Mouse (Mus musculus): ENCODE measurements around the gene Ip6k3. TPM values are rescaled to one million over a fixed set of nuclear protein-coding genes. Genes with fewer than 3 reads are reported as not detected.

Gene Ip6k3
- polyA plus RNA-seq, 1 experiment from 2014 or later = 0.22 TPM

DNA sequence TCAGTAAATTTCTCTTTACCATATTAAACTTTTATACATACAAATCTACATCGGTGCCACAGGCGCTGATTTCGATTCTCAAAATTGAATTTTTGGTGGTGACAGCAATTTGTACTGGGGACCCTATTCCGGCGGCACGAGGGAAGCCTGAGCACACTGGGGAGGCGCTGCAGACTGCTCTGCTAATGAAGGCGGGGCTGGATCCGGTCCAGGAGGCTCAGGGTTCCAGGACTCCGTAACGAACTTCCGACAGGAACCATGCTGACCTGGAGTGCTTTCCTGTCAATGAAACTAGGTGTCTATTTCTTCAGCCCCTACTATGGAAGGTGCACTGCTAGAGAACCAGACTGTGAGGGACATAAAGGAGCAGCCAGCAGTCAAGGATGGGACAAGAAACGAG, 38.3 kb downstream of the Ip6k3 start:
- H3K4me3 ChIP-seq (replicated peaks) = no peak overlapping the region
- no peak overlapping the region for H3K27ac ChIP-seq
- 79% methylated on average over 13 of the region's 13 CpGs for WGBS
- H3K4me1 ChIP-seq (replicated peaks) = peaks cover 85% of the 10 kb centered on the region
- no peak overlapping the region; the same call in 1 of the 2 replicates for H3K9ac ChIP-seq (replicated peaks)
- H3K27me3 ChIP-seq = 0 out of 2 replicates have a peak, but pooled peaks cover 2% of the 10 kb centered on the region
- no peak overlapping the region for H3K4me2 ChIP-seq (replicated peaks)
- ATAC-seq = no peak
- H3K36me3 ChIP-seq = peaks cover 8% of the 10 kb centered on the region
- no peaks in the 10 kb centered on the region for H3K9me3 ChIP-seq

DNA sequence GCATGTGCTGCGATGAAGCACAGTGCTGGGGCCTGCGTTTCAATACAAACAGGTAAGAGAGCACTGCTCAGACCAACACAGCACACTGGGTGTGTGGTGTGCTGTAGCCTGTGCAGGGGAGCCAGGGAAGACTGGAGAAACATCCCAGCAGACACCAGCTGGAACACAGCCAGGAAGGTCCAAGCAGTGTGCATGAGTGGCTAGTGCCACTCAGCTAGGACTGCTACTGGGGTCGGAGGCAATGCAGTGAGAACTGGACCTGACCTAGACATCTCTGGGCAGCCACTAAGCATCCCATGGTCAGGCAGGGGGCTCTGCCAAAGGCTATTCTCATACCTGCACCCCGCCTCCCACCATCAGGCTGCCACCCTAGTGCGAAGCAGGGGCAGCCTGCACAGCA, 39.4 kb downstream of the Ip6k3 start:
- no peaks in the 10 kb centered on the region for H3K9me3 ChIP-seq
- H3K27me3 ChIP-seq = 0 out of 2 replicates have a peak, but pooled peaks cover 2% of the 10 kb centered on the region
- H3K4me2 ChIP-seq (replicated peaks) = no peak overlapping the region
- H3K4me1 ChIP-seq (replicated peaks) = peaks cover 79% of the 10 kb centered on the region
- H3K27ac ChIP-seq = no peak overlapping the region; the same call in 1 of the 2 replicates
- no peak overlapping the region for H3K4me3 ChIP-seq (replicated peaks)
- WGBS = 98% methylated on average over 5 of the region's 5 CpGs
- no peak overlapping the region for H3K9ac ChIP-seq (replicated peaks)
- H3K36me3 ChIP-seq = peaks cover 17% of the 10 kb centered on the region
- no peak for ATAC-seq

DNA sequence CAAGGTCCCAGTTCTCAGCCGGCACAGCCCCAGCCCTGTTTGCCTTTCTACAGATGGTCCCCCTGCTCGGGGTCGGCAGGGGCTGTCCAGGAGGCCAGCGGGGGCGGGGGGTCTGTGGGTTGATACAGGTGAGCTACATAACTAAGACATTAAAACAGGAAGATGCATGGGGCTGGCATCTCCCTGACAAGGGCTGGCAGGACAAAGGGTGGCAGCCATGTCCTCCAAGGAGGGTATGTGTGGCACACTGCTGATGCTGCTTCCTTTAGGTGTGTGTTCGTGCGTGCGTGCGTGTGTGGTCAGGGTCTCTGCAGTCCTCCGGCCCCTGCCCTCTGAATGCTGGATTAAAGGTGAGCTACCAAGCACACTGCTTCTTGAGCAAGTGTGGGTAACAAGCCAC, 40.6 kb downstream of the Ip6k3 start:
- H3K4me3 ChIP-seq (replicated peaks) = no peak overlapping the region
- H3K27me3 ChIP-seq = no peaks in the 10 kb centered on the region
- H3K9ac ChIP-seq (replicated peaks) = peak overlapping the region; percentile 53
- peaks cover 28% of the 10 kb centered on the region for H3K36me3 ChIP-seq
- WGBS = 90% methylated on average over 10 of the region's 10 CpGs
- no peak for ATAC-seq
- peak overlapping the region; percentile 10 for H3K27ac ChIP-seq
- H3K4me1 ChIP-seq (replicated peaks) = peaks cover 67% of the 10 kb centered on the region
- no peaks in the 10 kb centered on the region for H3K9me3 ChIP-seq
- no peak overlapping the region for H3K4me2 ChIP-seq (replicated peaks)

DNA sequence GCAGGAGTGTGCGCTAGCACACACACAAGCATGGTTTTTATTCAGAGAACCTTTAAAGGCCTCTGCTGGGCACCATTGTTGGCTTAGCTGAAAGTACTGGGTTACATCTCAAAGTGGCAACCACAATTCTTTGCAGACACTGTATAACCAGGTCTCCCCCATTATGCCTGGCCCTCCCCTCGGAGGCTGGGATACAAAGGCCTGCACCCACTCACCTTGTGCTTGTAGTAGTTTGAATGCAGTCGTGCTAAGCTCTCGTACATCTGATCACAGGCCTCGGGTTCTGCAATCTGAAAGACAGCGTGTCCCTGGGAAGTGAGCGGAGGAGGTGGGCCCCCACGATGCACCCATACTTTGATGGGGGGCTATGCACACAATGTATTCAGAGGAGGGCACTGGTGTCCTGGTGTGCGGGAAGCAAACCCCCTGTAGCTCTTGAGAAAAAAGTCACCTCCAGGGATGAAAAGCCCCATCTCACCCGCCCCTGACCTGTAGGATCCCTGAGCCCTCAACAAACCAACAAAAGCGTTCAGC, 41.9 kb downstream of the Ip6k3 start:
- H3K36me3 ChIP-seq = peaks cover 31% of the 10 kb centered on the region
- no peak overlapping the region for H3K4me2 ChIP-seq (replicated peaks)
- no peaks in the 10 kb centered on the region for H3K9me3 ChIP-seq
- WGBS = 82% methylated on average over 11 of the region's 11 CpGs
- H3K4me3 ChIP-seq (replicated peaks) = no peak overlapping the region
- H3K9ac ChIP-seq (replicated peaks) = no peak overlapping the region
- H3K27ac ChIP-seq = peak overlapping the region; percentile 10
- ATAC-seq = no peak
- peaks cover 66% of the 10 kb centered on the region for H3K4me1 ChIP-seq (replicated peaks)
- H3K27me3 ChIP-seq = peaks cover 4% of the 10 kb centered on the region

DNA sequence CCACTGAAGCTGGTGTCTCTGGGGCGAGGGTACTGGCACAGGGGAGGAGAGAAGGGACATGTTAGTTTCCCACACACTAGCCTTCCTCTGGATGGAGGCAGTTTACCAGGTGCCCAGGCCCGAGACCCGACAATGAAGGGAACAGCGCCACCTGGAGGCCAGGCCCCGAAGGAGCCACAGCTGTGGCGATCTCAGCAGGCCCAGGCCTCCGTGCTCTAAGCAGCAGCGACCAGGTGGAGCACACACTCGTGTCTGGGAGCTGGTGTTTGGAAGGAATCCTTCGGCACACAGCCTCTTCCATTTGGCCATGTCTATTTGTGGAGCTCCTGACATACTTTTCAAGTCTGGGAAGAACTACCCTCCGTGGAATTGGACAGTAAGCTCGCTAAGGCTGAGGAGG, 42.4 kb downstream of the Ip6k3 start:
- Histone ChIP-seq H3K36me3 (peaks cover 31% of the 10 kb centered on the region), H3K9ac (replicated peaks) (no peak overlapping the region), H3K27me3 (peaks cover 4% of the 10 kb centered on the region), H3K4me3 (replicated peaks) (no peak overlapping the region), H3K27ac (no peak overlapping the region), H3K9me3 (no peaks in the 10 kb centered on the region), H3K4me1 (replicated peaks) (peaks cover 66% of the 10 kb centered on the region), H3K4me2 (replicated peaks) (no peak overlapping the region)
- no peak for ATAC-seq
- WGBS = 30% methylated on average over 12 of the region's 12 CpGs

DNA sequence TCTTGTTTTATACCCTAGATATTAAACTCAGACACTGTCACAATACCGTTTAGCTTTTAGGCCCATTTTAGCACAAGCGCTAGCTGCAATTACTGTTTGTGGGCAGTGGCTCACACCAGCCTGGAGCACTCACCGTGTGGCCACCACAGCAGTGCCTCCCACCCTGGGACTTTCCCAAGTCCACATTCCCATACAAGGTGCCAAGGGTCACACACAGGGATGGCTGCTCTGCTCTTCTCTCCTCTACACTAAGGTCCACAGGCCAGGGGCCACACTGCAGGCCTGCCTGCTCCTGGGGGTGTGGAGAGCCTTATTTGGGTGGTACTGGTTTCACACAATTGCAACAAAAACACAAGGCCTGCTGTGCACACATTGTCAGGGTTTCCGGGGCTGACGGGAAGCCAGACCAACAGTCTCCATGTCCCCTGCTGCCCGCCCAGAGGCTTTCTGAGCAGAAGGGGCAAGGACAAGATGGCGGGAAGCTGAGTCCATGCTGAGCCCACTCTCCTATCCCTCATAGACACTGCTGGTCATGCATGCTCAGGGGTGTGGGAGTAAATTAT, 43.7 kb downstream of the Ip6k3 start:
- WGBS = 81% methylated on average over 7 of the region's 7 CpGs
- Histone ChIP-seq H3K9ac (replicated peaks) (no peak overlapping the region), H3K36me3 (peaks cover 31% of the 10 kb centered on the region), H3K27me3 (peaks cover 4% of the 10 kb centered on the region), H3K9me3 (no peaks in the 10 kb centered on the region), H3K27ac (no peak overlapping the region), H3K4me2 (replicated peaks) (no peak overlapping the region), H3K4me1 (replicated peaks) (peaks cover 57% of the 10 kb centered on the region), H3K4me3 (replicated peaks) (no peak overlapping the region)
- ATAC-seq = no peak

DNA sequence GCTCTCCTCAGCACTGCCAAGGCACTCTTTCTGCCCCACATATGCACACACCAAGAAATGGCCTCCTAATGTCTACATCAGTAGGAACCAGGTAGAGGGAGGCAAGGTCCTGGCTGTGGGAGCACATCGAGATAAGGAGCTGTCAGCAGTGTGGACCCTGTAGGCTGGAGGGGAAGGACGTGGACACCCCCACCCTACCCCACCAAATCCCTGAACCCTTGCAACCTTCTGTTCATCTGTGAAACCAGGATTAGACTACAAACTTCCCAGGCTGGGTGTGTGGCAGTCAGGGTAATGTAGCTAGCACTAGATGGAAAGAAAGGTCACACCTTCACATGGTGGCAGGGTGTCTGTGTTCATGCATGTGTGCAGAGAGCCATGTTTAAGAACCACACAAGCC, 44.5 kb downstream of the Ip6k3 start:
- peaks cover 31% of the 10 kb centered on the region for H3K36me3 ChIP-seq
- no peak overlapping the region for H3K27ac ChIP-seq
- peaks cover 4% of the 10 kb centered on the region for H3K27me3 ChIP-seq
- H3K4me1 ChIP-seq (replicated peaks) = peaks cover 50% of the 10 kb centered on the region
- no peak for ATAC-seq
- H3K4me3 ChIP-seq (replicated peaks) = no peak overlapping the region
- no peak overlapping the region for H3K4me2 ChIP-seq (replicated peaks)
- WGBS = 88% methylated on average over 2 of the region's 2 CpGs
- H3K9me3 ChIP-seq = no peaks in the 10 kb centered on the region
- no peak overlapping the region for H3K9ac ChIP-seq (replicated peaks)

DNA sequence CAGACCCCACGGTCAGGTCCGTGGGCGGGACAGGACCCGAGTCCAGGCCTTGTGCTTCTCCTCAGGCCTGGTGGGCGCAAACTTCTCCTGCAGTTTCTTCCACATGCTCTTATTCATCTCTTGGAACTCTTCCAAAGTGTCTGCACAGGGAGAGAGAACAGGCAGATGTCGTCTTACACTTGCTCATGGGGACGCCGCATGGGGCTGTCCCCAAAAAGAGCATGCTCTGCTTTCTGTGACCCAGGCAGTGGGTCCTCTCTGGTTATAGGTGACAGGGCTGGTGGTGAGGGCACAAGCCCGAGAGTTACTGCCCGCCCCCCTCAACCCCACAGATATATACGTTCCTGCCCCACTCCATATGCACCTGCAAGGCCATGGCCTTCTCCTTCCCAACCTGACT, 44.9 kb downstream of the Ip6k3 start:
- Histone ChIP-seq H3K27me3 (peaks cover 4% of the 10 kb centered on the region), H3K9me3 (no peaks in the 10 kb centered on the region), H3K4me1 (replicated peaks) (peaks cover 46% of the 10 kb centered on the region), H3K9ac (replicated peaks) (no peak overlapping the region; the same call in 1 of the 2 replicates), H3K4me2 (replicated peaks) (no peak overlapping the region), H3K27ac (no peak overlapping the region), H3K36me3 (peaks cover 31% of the 10 kb centered on the region), H3K4me3 (replicated peaks) (no peak overlapping the region)
- WGBS = 93% methylated on average over 11 of the region's 11 CpGs
- ATAC-seq = no peak

DNA sequence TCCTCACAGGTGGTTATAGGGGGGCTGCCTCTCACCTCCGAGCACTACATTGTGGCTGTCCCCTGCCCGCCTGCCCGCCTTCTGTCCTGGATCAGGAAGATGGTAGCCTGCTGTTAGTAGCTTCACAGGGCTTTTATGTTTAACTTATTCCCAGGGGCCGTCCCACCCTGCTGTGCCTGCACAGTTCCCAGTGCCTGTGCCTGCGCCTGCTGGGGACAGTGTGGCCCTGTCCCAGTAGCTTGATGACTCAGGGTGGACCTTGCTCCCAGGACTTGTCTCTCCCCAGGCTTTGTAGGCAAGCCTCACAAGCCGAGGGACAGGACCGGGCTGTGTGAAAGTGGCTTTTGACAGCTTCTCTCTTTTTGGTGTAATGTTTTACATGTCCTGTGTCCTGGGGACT, 45.8 kb downstream of the Ip6k3 start:
- Histone ChIP-seq H3K36me3 (peaks cover 31% of the 10 kb centered on the region), H3K27ac (no peak overlapping the region)
- no peak for ATAC-seq

DNA sequence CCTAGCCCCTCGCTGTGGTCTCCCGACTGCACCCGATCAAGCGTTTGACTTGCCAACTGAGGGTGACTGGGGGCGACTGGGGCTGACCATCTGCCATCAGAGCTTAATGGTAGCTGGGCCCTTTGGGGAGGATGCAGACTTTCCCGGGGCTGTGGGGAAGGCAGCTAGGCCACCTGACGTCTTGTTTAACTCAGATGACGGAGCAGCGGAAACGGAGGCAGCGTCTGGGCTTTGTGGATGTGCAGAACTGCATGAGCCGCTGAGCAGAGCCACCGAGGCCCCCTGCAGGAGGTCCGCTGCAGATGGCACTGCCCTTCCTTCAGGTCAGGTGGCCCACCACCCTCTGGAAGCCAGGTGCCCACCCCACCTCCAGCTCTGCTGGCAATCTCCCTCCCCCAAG, 46.3 kb downstream of the Ip6k3 start:
- Histone ChIP-seq H3K9me3 (no peaks in the 10 kb centered on the region), H3K27ac (peak overlapping the region; percentile 56; the same call in 1 of the 2 replicates), H3K4me3 (replicated peaks) (no peak overlapping the region), H3K4me2 (replicated peaks) (peak overlapping the region; percentile 25; the same call in 1 of the 2 replicates), H3K27me3 (peaks cover 4% of the 10 kb centered on the region), H3K36me3 (peaks cover 31% of the 10 kb centered on the region), H3K9ac (replicated peaks) (peak overlapping the region; percentile 32; the same call in 1 of the 2 replicates), H3K4me1 (replicated peaks) (peaks cover 32% of the 10 kb centered on the region)
- ATAC-seq = no peak
- 24% methylated on average over 14 of the region's 14 CpGs for WGBS

More for the DNA sequence above, 45.8 kb downstream of the Ip6k3 start:
- 67% methylated on average over 7 of the region's 7 CpGs for WGBS
- Histone ChIP-seq H3K4me2 (replicated peaks) (no peak overlapping the region), H3K27me3 (peaks cover 4% of the 10 kb centered on the region), H3K9me3 (no peaks in the 10 kb centered on the region), H3K9ac (replicated peaks) (no peak overlapping the region; the same call in 1 of the 2 replicates), H3K4me3 (replicated peaks) (no peak overlapping the region), H3K4me1 (replicated peaks) (peaks cover 37% of the 10 kb centered on the region)

DNA sequence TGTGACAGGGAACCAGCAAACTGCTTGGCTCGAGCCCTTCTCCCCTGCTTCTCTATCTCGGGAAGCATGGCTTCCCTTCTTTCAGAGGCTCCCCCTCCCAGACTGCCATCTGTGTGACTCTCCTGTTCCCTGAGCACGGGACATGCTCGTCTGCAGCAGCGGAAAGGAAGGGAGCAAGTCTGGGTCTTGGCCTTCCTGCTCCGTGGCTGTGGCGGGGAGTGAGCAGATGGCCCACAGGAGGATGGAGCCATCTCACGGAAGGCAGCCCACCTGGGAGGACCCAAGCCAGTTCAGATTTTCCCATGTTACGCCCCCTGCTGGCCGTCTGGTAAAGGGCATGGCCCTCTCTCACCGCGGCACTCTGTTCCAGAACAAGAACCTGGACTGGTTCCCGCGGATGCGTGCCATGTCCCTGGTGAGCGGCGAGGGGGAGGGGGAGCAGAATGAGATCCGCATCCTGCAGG, 47.0 kb downstream of the Ip6k3 start:
- Histone ChIP-seq H3K4me3 (replicated peaks) (no peak overlapping the region), H3K9me3 (no peaks in the 10 kb centered on the region), H3K27me3 (peaks cover 4% of the 10 kb centered on the region), H3K4me2 (replicated peaks) (peak overlapping the region; percentile 25), H3K9ac (replicated peaks) (0 out of 2 replicates have a peak overlapping the region, but pooled peaks have one; percentile 32), H3K4me1 (replicated peaks) (peaks cover 25% of the 10 kb centered on the region), H3K27ac (peak overlapping the region; percentile 56; the same call in 1 of the 2 replicates), H3K36me3 (peaks cover 31% of the 10 kb centered on the region)
- no peak; the same call in 1 of the 2 replicates for ATAC-seq
- WGBS = 5% methylated on average over 18 of the region's 18 CpGs

DNA sequence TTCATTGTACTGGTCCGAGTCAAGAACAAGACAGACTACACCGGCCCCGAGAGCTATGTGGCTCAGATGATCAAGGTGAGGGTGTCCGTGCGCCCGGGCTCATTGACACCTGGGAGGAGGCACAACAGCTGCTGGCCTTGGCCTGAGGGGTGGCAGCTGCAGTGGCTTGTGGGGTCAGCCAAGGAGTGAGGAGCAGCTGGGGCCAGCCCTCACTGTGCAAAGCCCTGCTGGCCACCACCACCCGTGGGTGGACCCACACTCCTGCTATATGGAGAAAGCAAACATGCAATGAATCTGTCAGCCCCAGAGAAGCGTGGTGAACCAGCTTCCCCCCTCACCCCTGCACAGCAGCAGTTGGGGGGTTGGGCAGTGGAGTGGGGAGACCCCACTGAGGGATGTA, 47.6 kb downstream of the Ip6k3 start:
- Histone ChIP-seq H3K9me3 (no peaks in the 10 kb centered on the region), H3K4me1 (replicated peaks) (peaks cover 21% of the 10 kb centered on the region), H3K27ac (peak overlapping the region; percentile 56; the same call in 1 of the 2 replicates), H3K4me2 (replicated peaks) (no peak overlapping the region), H3K36me3 (peaks cover 31% of the 10 kb centered on the region), H3K27me3 (peaks cover 4% of the 10 kb centered on the region), H3K4me3 (replicated peaks) (no peak overlapping the region), H3K9ac (replicated peaks) (no peak overlapping the region)
- WGBS = 60% methylated on average over 8 of the region's 8 CpGs
- ATAC-seq = peak; percentile 9; the same call in 1 of the 2 replicates

Measured in midbrain, embryonic 13.5 days (tissue).